Mouse (Mus musculus): ENCODE results near the gene Lrrc39. TPM values are rescaled to one million over a fixed set of nuclear protein-coding genes. Genes with fewer than 3 reads are reported as not detected.
A peak's percentile ranks its signal among the peaks of the same experiment; 100 is the strongest.

Lrrc39 gene
- polyA plus RNA-seq, 1 experiment from 2014 or later, result 5.2 TPM

GRCm38 (mm10) chr3:116601005-116601404 lies 38.2 kb downstream of the Lrrc39 start:
- no peaks in the 10 kb centered on the region for H3K36me3 ChIP-seq (ENCODE audit: control insufficient read depth, insufficient read depth)
- TF ChIP-seq CTCF (IDR thresholded peaks at IDR 0.05; ENCODE audit: low read depth), result no peak
- no peak for ATAC-seq
- no peak overlapping the region for H3K9ac ChIP-seq (ENCODE audit: low read depth, low read length)
- H3K27me3 ChIP-seq (replicated peaks; ENCODE audit: control insufficient read depth, insufficient read depth, low read length), result no peaks in the 10 kb centered on the region
- no peak overlapping the region for H3K4me2 ChIP-seq (replicated peaks; ENCODE audit: low read depth)
- no peak overlapping the region for H3K4me3 ChIP-seq (ENCODE audit: low read depth, low read length)
- no peak overlapping the region for H3K27ac ChIP-seq (ENCODE audit: low read depth, low read length)
- H3K9me3 ChIP-seq (ENCODE audit: control insufficient read depth), result no peaks in the 10 kb centered on the region
- WGBS, result 90% methylated on average over 5 of the region's 5 CpGs
- H3K4me1 ChIP-seq (replicated peaks; ENCODE audit: control insufficient read depth, insufficient read depth, low read length), result no peaks in the 10 kb centered on the region

DNA sequence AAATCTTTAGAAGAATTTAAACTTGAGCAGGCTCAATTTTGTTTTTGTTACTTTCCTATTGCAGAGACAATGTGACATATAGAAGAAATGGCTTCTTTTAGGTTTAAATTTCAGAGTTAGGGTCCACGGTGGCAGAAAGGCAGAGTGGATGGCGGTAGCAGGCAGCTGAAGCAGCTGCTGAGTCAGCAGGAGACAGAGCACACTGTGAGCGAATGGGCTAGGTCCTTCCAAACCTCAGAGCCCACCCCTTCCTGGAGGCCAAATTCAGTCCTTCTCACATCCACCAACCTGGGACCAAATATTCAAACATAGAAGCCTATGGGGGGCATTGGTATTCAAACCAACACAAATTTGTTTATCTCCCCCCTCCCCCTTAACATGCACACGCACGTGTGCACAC lies 39.0 kb downstream of the Lrrc39 start:
- no peaks in the 10 kb centered on the region for H3K9me3 ChIP-seq (ENCODE audit: control insufficient read depth)
- no peaks in the 10 kb centered on the region for H3K4me1 ChIP-seq (replicated peaks; ENCODE audit: control insufficient read depth, insufficient read depth, low read length)
- H3K36me3 ChIP-seq (ENCODE audit: control insufficient read depth, insufficient read depth), result no peaks in the 10 kb centered on the region
- no peaks in the 10 kb centered on the region for H3K27me3 ChIP-seq (replicated peaks; ENCODE audit: control insufficient read depth, insufficient read depth, low read length)
- no peak overlapping the region for H3K9ac ChIP-seq (ENCODE audit: low read depth, low read length)
- H3K4me3 ChIP-seq (ENCODE audit: low read depth, low read length), result no peak overlapping the region
- no peak for ATAC-seq
- WGBS, result 93% methylated on average over 5 of the region's 5 CpGs
- H3K4me2 ChIP-seq (replicated peaks; ENCODE audit: low read depth), result no peak overlapping the region
- no peak overlapping the region for H3K27ac ChIP-seq (ENCODE audit: low read depth, low read length)
- no peak for TF ChIP-seq CTCF (IDR thresholded peaks at IDR 0.05; ENCODE audit: low read depth)

- H3K4me3 ChIP-seq (ENCODE audit: low read depth, low read length), result no peak overlapping the region
- WGBS, result 80% methylated on average over 9 of the region's 9 CpGs
- H3K4me2 ChIP-seq (replicated peaks; ENCODE audit: low read depth), result no peak overlapping the region
- H3K27me3 ChIP-seq (replicated peaks; ENCODE audit: control insufficient read depth, insufficient read depth, low read length), result no peaks in the 10 kb centered on the region
- ATAC-seq, result no peak
- H3K9me3 ChIP-seq (ENCODE audit: control insufficient read depth), result no peaks in the 10 kb centered on the region
- TF ChIP-seq CTCF (IDR thresholded peaks at IDR 0.05; ENCODE audit: low read depth), result no peak
- no peak overlapping the region for H3K27ac ChIP-seq (ENCODE audit: low read depth, low read length)
- H3K36me3 ChIP-seq (ENCODE audit: control insufficient read depth, insufficient read depth), result no peaks in the 10 kb centered on the region; the same call in 1 of the 2 replicates
- H3K9ac ChIP-seq (ENCODE audit: low read depth, low read length), result no peak overlapping the region
- H3K4me1 ChIP-seq (replicated peaks; ENCODE audit: control insufficient read depth, insufficient read depth, low read length), result no peaks in the 10 kb centered on the region
These were observed 41.8 kb downstream of the Lrrc39 start for GRCm38 (mm10) chr3:116604570-116604969.

GRCm38 (mm10) chr3:116614295-116614892 lies 51.6 kb downstream of the Lrrc39 start, which contains the start of gene Trmt13:
Gene Trmt13, minus strand, starts transcription at chr3:116614587.
- Histone ChIP-seq H3K36me3 (ENCODE audit: control insufficient read depth, insufficient read depth) (peaks cover 30% of the 10 kb centered on the region), H3K4me1 (replicated peaks; ENCODE audit: control insufficient read depth, insufficient read depth, low read length) (no peaks in the 10 kb centered on the region), H3K27me3 (replicated peaks; ENCODE audit: control insufficient read depth, insufficient read depth, low read length) (no peaks in the 10 kb centered on the region), H3K9ac (ENCODE audit: low read depth, low read length) (no peak within 1 kb of the TSS), H3K4me2 (replicated peaks; ENCODE audit: low read depth) (no peak within 1 kb of the TSS), H3K9me3 (ENCODE audit: control insufficient read depth) (no peaks in the 10 kb centered on the region), H3K4me3 (ENCODE audit: low read depth, low read length) (no peak within 1 kb of the TSS), H3K27ac (ENCODE audit: low read depth, low read length) (0 out of 2 replicates have a peak within 1 kb of the TSS, but pooled peaks have one; percentile 21)
- WGBS, result 41% methylated on average over 10 of the region's 10 CpGs
- no peak for ATAC-seq
- TF ChIP-seq CTCF (IDR thresholded peaks at IDR 0.05; ENCODE audit: low read depth), result no peak

- no peak overlapping the region for H3K4me2 ChIP-seq (replicated peaks; ENCODE audit: low read depth)
- no peak overlapping the region for H3K9ac ChIP-seq (ENCODE audit: low read depth, low read length)
- no peaks in the 10 kb centered on the region for H3K27me3 ChIP-seq (replicated peaks; ENCODE audit: control insufficient read depth, insufficient read depth, low read length)
- H3K27ac ChIP-seq (ENCODE audit: low read depth, low read length), result no peak overlapping the region
- 74% methylated on average over 8 of the region's 8 CpGs for WGBS
- no peak for ATAC-seq
- peaks cover 34% of the 10 kb centered on the region for H3K36me3 ChIP-seq (ENCODE audit: control insufficient read depth, insufficient read depth)
- H3K4me1 ChIP-seq (replicated peaks; ENCODE audit: control insufficient read depth, insufficient read depth, low read length), result no peaks in the 10 kb centered on the region
- TF ChIP-seq CTCF (IDR thresholded peaks at IDR 0.05; ENCODE audit: low read depth), result no peak
- H3K4me3 ChIP-seq (ENCODE audit: low read depth, low read length), result no peak overlapping the region
- H3K9me3 ChIP-seq (ENCODE audit: control insufficient read depth), result no peaks in the 10 kb centered on the region
These were observed 52.7 kb downstream of the Lrrc39 start for GRCm38 (mm10) chr3:116615318-116616068.

DNA sequence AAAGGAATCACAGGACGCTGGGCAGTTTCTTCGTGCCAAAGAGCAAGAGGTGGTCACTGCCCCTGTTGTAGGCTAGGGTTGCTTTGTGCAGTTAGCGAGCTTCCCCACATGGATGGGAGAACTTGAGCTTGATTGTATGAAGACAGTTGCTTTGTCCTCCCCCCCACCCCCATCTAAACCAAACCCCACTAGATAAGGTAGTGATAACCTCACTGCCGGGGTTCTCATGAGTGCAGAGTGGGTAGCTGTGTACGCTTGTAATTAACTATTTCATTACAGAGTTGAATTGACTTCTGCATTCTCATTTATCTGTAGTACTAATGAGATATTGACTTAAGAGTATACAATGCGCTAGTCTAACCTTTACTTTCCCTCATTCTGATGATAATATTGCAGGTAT lies 56.1 kb downstream of the Lrrc39 start:
- no peak for ATAC-seq
- WGBS, result 68% methylated on average over 6 of the region's 6 CpGs
- Histone ChIP-seq H3K36me3 (ENCODE audit: control insufficient read depth, insufficient read depth) (peaks cover 26% of the 10 kb centered on the region), H3K9ac (ENCODE audit: low read depth, low read length) (no peak overlapping the region), H3K9me3 (ENCODE audit: control insufficient read depth) (no peaks in the 10 kb centered on the region), H3K4me1 (replicated peaks; ENCODE audit: control insufficient read depth, insufficient read depth, low read length) (no peaks in the 10 kb centered on the region), H3K27ac (ENCODE audit: low read depth, low read length) (no peak overlapping the region), H3K27me3 (replicated peaks; ENCODE audit: control insufficient read depth, insufficient read depth, low read length) (no peaks in the 10 kb centered on the region), H3K4me2 (replicated peaks; ENCODE audit: low read depth) (no peak overlapping the region), H3K4me3 (ENCODE audit: low read depth, low read length) (no peak overlapping the region)
- TF ChIP-seq CTCF (IDR thresholded peaks at IDR 0.05; ENCODE audit: low read depth), result no peak
